Mouse (Mus musculus): Measurements from ENCODE around the gene Sccpdh.
"Not testable (repeated sequence)": the region's sequence is repeated elsewhere in the genome, so short reads cannot be mapped to it uniquely, and the experiment has no call there.

Gene Sccpdh

GRCm38 (mm10) chr1:179668836-179669537 is 977 bp downstream of the Sccpdh start:
- DNase-seq (ENCODE audit: low spot score): peak; percentile 4

DNA sequence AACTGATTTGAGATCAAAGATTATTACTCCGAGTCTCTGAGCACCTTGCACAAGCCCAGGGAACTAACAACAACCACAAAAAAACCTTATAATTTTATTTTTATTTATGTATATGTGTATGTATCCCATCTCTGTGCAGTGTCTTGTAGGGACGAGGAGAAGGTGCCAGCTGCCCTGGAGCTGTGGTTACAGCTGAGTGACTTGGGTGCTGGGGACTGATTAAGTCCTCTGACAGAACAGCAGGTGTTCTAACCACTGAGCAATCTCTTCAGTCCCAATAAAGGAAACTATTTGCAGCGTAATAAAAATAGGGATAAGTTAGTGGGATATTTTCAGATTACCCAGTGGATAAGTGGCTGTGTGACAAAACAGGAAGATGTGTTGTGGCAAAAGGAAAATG is 6.3 kb downstream of the Sccpdh start:
- no peak for DNase-seq (ENCODE audit: low spot score)

GRCm38 (mm10) chr1:179677031-179677430 is 9.0 kb downstream of the Sccpdh start:
- DNase-seq (ENCODE audit: low spot score): no peak

DNA sequence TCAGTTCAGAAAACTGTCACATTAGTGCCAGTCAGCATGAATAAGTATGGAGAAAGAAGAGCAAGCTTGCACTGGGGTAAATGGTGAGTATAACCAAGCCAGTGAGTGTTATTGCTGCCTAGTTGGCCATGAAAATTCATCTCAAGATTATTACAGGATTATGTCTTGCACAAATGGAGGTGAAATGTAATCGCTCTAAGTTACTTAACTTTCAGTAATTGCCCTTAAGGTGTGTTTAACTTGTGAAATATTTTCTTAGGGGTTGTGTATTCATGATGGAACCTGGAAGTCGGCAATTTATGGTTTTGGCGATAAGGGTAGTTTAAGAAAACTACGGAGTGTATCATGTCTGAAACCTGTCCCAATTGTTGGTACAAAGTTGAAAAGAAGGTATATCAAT is 11.3 kb downstream of the Sccpdh start:
- DNase-seq (ENCODE audit: low spot score): no peak

DNA sequence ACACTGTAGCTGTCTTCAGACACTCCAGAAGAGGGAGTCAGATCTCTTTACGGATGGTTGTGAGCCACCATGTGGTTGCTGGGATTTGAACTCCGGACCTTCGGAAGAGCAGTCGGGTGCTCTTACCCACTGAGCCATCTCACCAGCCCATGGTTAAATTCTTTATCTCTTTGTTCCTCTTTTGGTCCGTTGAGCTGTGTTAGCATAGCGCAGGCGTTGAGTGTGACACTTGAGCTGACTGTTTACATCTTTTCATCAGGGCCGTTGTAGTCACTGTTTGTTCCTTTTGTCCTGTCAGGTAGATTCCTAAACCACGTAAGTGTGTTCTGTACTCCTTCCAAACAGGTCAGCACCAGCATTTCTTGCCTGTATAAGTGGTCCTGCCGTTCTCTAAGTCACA is 14.7 kb downstream of the Sccpdh start:
- DNase-seq (ENCODE audit: low spot score): not testable (repeated sequence)

DNA sequence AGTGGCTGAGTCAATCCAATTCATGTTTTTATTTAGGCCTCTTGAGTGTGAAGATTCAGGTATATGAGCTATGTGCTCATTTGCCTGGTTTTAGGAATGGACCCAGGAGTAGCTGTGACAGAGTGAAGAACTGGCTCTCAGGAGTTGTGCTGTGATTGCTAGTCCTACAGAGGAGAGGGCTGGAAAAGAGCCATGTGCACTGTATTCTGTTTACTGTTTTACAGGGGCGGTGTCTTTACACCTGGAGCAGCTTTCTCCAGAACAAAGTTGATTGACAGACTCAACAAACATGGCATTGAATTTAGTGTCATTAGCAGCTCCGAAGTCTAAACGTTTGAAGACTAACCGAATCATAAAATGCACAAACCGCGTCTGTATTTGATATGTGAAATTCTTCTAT is 18.3 kb downstream of the Sccpdh start:
- no peak for DNase-seq (ENCODE audit: low spot score)

- DNase-seq (ENCODE audit: low spot score): no peak
Observed at GRCm38 (mm10) chr1:179686781-179687180, 18.8 kb downstream of the Sccpdh start.

- no peak for DNase-seq (ENCODE audit: low spot score)
Observed at GRCm38 (mm10) chr1:179687305-179687704, 19.3 kb downstream of the Sccpdh start.

GRCm38 (mm10) chr1:179687966-179688365 is 20.0 kb downstream of the Sccpdh start:
- DNase-seq (ENCODE audit: low spot score): no peak

GRCm38 (mm10) chr1:179688415-179688814 is 20.4 kb downstream of the Sccpdh start:
- DNase-seq (ENCODE audit: low spot score): no peak

DNA sequence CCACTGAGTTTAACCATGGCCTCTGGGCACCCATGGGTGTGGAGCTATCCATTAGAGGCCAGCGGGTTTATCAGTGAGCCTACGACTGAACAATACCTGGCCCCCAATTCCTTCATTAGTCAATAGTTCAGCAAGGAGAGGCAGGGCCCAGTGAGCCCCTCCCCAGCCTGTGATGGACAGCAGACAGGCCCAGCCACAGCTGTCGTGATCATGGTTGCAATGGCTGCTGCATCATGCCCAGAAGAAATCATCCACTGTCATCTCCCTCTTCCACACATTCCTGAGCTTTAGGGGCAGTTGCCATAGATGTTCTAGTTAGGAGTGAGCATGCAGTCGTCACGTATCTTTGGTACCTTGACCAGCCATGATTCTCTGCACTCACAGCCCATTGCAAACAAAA is 20.9 kb downstream of the Sccpdh start:
- DNase-seq (ENCODE audit: low spot score): no peak

DNA sequence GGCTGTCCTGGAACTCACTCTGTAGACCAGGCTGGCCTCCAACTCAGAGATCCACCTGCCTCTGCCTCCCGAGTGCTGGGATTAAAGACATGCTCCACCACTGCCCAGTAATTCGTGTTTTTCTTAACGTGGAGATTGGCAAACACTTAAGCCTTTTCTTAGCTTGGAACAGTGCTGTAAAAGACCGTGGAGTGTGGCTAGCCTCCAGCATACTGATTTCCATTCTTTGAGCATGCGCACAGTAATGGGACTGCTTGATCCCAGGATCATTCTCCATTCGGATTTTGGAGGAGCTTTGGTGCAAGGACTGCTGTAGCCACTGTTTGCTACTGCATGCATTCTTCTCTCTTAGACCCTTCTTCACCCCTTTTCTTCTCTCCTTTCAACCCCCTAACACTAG is 21.5 kb downstream of the Sccpdh start:
- DNase-seq (ENCODE audit: low spot score): no peak

DNA sequence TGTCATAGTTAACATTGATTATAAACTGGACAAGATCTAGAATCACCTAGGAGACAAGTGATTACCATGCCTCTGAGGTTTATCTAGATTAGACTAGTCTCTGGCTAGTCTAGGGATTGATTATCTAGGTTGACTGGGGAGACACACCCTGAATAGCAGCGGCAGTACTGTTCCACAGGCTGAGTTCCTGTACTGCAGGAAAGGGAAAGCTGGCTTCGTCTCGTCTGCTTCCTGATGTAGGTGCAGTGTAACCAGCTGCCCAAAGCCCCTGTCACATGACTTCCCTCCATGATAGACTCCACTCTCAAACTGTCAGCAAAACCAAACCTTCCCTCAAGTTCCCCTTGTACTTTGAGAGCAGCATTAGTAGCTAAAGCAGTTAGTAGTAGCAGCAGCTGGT is 36.1 kb downstream of the Sccpdh start:
- DNase-seq (ENCODE audit: low spot score): no peak

- no peak for DNase-seq (ENCODE audit: low spot score)
Observed at GRCm38 (mm10) chr1:179705154-179705553, 37.1 kb downstream of the Sccpdh start.

DNA sequence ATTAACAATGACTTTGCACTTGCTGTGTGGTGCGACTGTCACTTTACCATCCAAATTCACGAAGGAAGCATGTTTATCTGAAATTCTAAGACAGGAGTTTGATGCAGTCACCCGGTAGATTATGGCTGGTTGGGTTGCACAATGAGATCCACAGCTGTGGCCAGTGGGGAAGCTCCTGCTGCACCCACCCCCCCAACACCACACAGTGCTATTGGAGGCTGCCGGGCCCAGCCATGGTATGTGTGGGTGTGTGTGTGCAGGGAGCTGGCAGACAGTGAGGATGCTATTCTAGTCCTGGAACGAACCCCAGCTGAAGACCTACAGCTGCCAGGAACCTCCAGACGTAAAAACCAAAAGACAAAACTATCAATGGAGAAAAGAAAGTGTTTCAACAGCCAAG is 41.4 kb downstream of the Sccpdh start:
- DNase-seq (ENCODE audit: low spot score): no peak

DNA sequence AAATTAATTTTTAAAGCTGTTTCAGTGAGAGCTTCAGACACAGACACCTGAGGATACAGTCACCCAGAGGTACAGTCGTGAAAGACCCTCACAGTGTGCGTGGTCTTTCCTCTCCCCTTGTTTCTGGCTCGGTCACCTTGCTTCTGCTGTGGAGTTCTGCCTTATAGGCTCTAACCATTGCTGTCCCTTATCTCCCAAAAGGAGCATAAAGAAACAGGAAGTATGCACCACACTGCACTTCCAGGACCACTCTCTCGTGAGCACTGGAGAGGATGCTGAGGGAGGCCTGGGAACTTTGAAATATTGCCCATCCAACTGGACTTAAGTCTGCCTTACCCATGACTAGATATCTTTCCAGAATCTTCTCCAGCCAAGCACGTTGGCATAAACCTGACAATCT is 42.7 kb downstream of the Sccpdh start:
- no peak for DNase-seq (ENCODE audit: low spot score)

GRCm38 (mm10) chr1:179712658-179713057 is 44.6 kb downstream of the Sccpdh start:
- DNase-seq (ENCODE audit: low spot score): no peak

GRCm38 (mm10) chr1:179713367-179713766 is 45.4 kb downstream of the Sccpdh start:
- DNase-seq (ENCODE audit: low spot score): no peak

GRCm38 (mm10) chr1:179715289-179715688 is 47.3 kb downstream of the Sccpdh start:
- not testable (repeated sequence) for DNase-seq (ENCODE audit: low spot score)

DNA sequence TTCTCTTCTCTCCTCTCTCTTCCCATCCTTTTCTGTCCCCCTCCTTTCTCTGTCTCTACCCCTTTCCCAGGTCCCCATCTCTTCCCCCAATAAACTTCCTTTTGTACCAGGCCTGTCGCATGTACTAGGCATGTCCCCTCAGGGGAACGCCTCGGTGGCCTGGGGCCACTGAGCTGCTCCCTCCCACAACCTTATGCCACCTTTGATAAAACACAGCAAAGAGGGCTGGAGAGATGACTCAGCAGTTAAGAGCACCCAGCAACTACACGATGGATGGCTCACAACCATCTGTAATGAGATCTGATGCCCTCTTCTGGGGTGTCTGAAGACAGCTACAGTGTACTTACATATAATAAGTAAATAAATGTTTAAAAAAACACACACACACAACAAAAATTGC is 47.8 kb downstream of the Sccpdh start:
- DNase-seq (ENCODE audit: low spot score): no peak

DNA sequence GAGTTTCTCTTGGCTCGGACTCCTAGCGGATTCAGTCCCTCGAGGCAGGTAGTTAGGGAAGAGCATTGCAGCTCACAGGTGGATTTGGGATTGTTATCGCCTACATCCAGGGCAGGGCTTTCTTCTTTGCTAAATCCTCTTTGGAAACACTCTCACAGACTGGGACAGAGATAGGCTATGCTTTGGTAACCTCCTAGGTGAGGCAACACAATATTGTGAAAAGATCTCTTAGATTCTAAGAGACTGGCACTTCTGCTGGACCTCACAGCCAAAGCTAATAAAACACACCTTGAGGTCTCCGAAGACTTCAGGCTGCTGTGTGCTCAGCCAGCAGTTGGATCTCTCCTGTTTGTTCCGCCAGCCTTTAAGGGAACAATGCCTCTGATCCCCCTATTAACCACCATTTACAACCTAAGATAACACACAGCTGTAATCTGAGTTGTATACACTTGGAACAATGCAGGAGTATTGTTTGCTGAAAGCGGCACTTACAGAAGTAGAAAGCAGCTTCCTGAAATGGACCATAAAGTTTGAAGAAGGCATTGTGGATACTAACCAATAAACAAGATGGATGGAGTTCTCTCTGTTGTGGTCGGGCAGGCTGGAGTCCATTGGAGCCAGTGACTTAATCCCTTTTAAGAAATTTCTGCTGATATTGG is 54.9 kb downstream of the Sccpdh start:
- DNase-seq (ENCODE audit: low spot score): no peak

GRCm38 (mm10) chr1:179728661-179729060 is 60.7 kb downstream of the Sccpdh start:
- no peak for DNase-seq (ENCODE audit: low spot score)

DNA sequence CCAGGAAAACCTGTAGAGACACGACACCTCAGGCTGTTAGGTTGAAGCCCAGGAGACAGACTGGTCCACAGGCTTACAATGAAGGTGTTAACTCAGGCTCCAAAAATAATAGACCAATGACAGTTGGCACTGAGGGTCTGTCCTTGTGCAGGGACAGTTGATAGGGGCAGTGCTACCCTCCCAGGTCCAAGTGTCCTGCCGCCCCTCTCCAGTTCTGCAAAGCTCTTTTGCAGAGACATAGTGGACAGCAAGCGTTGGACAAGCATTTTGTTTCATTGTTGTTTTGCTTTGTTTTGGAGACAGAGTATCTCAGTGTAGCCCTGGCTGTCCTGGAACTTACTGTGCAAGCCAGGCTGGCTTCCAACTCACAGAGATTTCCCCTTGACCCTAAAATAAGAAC is 63.4 kb downstream of the Sccpdh start:
- no peak for DNase-seq (ENCODE audit: low spot score)
